Mouse (Mus musculus) testis, postnatal 14 days (tissue): ENCODE measurements around the gene Prdm16.
A peak's percentile ranks its signal among the peaks of the same experiment; 100 is the strongest.

Experiments
- DNase-seq: peaks from one replicate; pipeline ENCODE4 v3.0.0; 2021; ENCODE audit warnings: low spot score

The Prdm16 gene

DNA sequence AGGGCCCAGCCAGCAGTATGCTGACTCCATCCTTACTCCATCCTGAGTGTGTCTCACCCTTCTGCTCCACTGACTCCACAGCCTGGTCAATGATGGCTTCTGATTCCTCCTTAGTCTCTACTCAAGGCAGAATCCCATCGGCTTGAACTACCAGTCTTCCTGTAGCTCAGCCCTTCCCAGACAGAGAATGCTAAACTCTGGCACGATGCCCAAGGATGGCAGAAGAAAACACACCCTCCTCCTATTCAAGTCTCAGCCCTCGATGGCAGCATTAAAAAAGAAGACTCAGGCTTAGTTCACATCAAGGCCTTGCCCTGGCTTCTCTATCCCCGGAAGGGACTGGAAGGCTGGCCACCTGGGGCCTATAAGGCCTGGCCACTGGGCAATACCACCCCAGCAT lies 216.9 kb downstream of the Prdm16 start:
- DNase-seq, result no peak

DNA sequence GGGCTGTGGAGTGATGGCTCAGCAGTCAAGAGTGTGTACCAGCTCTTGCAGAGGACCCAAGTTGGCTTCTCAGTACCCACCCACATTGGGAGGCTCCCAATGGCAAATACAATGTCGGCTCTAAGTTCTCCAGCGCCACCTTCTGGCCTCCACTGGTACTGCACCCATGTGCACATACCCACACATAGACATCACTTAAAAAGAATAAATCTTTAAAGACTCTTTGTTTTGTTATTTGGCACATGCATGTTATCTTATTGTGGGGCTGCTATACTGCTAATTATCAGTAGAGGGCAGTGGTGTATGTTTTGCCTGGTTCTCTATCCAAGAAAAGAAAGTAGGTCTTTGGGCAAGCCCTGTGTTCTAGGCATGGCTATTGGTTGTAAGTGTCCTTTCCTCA lies 217.7 kb downstream of the Prdm16 start:
- peak; percentile 38 for DNase-seq

DNA sequence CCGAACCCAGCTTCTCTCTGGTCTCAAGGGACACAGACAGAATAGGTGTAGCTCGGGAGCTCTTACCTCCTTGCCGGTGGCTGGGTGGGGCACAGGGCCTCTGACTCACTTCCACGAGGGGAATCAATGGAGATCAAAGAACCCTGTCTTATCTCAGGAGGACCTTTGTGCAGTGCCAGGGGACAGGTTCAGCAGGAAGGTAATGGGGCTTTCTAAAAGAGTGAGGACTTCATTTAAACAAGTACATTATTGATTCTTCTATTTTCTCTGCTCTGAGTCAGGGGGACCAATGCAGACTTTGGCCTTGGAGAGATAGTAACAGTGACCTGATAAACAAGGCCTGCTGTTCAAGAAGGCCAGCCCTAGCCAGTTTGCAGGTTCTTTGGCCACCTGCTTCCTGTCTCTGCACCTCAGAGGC lies 218.3 kb downstream of the Prdm16 start:
- DNase-seq, result no peak

DNA sequence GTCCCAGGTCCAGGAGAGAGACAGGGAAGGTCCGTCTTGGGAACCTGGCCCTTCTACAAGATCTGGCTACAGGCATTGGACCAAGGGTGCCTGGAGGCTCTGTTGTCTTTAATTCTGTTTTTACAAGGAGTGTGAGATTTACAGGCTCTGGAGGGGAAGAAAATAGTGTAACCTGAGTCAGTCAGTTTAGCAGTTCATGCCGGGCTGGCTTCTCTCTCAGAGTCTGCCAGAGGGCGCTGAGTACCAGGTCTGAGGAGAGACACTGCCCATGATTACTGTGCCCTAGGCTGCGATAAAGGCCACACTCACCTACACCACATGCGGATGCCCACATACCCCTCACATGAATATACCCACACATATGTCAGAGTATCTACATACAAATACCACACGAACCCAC lies 219.9 kb downstream of the Prdm16 start:
- DNase-seq, result no peak

DNA sequence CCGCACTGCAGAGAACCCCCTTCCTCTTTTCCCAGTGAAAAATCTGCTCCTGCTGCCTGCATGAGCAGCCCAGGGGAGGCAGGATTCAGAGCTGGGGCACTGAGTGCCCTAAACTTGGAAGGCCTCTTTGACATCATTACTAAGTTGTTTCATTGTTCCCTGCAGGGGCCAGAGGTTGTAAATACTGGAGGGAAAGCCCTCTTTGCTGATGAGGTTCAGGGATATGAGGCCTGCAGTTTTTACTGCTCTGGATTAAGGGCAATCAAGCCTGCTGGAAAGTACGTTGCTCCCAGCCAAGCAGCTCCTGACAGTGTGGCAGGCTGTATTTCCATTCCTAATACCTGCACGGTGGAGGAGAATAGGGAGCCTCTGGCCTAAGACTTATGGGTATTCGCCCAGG lies 221.8 kb downstream of the Prdm16 start:
- DNase-seq, result no peak

DNA sequence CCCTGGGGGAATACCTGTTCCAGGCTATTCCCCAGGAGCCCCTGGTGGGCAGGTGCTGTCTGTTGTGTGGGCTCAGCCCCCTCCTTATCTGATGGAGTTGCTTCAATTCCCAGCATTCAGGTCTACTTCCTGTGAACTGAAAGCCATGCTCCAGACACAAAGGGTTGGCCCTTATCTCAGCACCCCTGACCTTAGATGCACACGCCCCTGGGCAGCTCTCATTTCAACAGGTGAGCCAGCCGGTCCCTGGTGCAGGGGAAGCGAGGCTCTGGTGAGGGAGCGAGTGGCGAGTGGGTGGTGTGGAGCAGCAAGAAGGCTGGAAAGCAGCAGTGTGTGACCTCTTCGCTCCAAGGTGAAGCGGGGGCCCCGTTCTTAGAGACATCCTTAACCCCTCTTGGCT lies 226.1 kb downstream of the Prdm16 start:
- no peak for DNase-seq

DNA sequence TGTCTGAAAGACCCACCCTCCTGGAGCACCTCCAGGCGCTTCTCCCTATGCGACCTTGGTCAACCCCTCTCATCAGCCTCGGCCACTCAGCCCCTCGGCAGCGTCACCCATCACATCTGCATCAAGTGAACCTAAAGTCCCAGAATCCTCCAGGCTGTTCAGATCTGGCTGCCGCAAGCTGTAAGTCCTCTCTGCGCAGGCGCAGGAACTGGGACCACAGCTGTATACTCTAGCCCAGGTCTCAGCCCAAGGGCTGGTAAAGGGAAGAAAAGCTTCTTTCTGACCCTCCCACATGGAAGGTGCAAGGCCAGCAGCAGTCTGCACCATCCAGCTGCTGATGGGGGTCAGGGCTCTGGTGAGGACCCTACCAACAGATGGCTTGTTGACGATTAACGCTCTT lies 226.8 kb downstream of the Prdm16 start:
- no peak for DNase-seq

DNA sequence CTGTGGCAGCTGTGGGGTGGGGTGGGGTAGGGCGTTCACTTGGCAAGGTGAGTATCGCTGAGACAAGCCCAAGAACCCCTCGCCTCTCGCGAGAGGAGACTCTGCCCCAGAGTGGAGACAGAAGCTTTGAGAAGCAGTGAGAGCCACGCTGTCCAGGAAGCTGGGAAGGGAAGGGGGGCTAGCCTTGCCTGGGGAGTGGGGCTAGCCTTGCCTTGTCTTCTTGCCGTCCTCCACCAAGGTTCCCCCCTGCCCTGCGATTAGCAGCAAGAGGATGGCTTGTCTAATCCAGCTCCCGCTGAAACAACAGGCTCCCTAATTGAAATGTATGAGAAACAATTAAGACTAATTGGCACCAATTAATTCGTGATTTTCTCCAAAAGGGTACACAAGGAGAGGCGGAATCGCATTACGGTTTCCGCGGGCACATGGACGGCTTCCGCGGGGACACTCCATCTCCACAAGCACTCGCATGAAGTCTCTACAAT lies 227.4 kb downstream of the Prdm16 start:
- no peak for DNase-seq

DNA sequence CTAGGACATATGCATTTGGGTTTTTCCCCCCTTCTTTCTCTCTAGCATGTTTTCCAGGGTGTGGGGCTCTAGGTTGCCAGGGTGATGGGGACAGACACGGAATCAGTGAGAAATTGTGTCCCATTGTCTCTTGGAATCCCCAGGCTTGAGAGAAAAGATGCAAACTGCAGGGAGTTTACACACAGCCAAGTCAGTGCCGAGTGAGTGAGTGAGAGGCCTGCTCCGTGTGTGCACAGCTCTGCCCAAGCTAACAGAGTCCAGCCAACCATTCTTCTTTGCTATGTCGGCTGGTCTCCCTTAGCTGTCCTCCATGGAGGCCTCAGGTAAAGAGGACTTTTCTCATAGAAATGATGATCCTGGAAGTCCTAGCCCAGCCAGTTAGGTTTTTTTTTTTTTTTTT lies 233.7 kb downstream of the Prdm16 start:
- no peak for DNase-seq

GRCm38 (mm10) chr4:154401982-154402932 lies 234.4 kb downstream of the Prdm16 start:
- no peak for DNase-seq

GRCm38 (mm10) chr4:154401379-154401778 lies 235.3 kb downstream of the Prdm16 start:
- DNase-seq, result no peak

- no peak for DNase-seq
Measured at GRCm38 (mm10) chr4:154400256-154401171, 236.2 kb downstream of the Prdm16 start.

DNA sequence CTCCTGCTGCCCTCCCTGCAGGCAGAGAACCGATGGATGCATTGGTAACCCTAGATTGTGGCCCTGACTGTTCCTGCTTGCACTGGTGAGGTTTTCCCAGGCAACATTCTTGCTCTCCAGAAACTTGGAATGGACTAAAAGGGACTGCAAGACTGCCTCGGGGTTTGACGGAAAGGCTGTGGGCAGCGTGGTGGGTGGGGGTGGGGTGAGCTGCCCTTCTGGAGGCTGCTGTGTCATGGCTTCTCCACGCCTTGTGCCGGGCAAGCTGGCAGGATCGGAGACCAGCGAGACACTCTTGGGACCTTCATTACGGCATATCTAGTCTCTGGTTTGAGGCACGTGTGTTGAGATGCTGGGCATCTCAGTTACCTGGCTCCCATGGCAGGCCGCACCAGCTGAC lies 237.0 kb downstream of the Prdm16 start:
- no peak for DNase-seq

GRCm38 (mm10) chr4:154396652-154397301 lies 239.9 kb downstream of the Prdm16 start:
- DNase-seq, result no peak

DNA sequence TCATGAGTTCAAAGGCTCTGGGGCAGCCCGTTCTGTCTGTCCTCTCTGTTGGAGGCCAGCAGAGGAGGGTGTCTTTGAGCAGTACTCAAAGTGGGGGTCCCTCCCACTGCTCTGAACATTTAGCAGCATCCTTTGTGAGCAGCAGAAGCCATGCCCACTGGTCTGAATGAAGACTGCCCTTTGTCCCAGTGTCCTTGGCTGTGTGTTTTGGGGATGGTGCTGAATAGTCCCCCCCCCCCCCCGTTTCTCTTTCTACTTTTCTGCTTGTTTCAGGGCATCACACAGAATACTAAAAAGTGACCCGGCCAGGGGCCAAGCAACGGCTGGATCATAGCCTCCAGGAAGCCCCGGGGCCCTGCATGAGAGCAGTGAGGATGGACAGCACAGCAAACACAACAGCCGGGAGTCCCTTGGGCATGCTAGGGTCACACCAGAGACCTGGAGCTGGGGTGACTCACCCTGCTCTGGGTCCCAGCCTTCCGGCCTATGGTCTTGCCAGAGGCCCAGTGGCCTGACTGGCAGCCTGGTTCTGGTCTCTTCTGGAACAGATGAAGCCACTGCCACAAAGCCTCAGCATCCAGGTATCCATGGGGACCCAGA lies 242.4 kb downstream of the Prdm16 start:
- DNase-seq, result no peak

DNA sequence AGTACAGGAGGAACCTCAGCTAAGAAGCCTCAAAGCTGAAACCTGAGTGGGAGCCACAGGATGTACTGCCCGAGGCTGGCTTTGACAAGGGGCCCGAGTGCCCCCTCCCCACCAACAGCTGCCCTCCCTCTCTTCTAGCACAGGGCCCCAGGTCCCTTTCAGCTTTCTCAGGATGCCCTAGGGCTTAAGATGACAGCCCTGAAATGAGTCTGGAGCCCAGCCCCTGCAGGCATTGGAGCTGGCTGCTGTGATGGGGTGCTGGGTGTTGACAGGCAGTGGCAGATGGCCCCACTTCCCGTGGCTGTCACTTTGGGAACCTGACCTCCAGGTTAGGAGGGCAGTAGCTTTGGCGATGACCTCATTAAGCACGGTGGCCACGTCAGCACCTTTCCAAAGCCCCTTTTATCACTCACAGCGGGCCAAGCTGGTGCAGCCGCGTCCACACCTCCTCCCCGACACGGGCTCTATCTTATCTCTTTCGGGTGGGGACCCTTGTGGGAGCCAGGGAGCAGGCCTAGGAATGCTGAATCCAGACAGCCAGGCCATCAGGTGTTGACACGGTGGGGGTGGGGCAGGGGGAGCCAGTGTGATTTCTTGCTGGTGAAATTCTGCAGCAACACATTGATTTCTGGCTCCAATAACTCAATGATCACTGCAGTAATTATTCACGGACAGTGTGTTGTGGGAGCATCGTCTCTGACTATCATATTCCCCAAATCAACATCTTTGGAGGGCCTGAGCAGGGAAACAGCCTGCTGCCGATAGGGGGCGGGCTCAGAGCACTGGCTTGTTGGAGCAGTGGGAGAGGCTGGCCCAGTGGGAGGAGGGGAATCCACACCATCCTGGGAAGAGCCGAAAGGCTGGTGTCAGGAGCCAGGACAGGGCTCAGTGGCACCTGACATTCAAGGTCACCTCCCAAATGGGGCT lies 243.2 kb downstream of the Prdm16 start:
- DNase-seq, result no peak

- DNase-seq, result no peak
Measured at GRCm38 (mm10) chr4:154392641-154393040, 244.0 kb downstream of the Prdm16 start.

GRCm38 (mm10) chr4:154390333-154391080 lies 246.2 kb downstream of the Prdm16 start:
- peak; percentile 24 for DNase-seq

DNA sequence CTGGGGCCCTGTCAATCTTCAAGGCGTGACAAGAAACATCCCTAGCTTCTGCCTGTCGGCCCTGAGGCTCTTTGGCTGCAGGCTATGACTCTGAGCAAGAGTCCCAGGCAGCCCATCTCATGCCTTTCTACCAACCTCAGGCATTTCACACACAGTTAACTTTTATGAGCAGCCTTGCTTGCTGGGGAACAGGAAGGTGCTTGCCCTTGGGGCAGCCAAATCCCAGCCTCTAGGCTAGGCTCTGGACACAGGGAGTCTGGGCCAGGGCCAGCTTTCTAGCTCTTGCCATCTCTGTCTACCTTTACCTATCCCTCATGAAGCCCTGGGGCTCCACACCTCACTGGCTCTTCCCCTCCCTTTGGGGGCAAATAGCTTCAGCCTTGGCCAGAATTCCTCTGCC lies 247.0 kb downstream of the Prdm16 start:
- DNase-seq, result peak; percentile 12

DNA sequence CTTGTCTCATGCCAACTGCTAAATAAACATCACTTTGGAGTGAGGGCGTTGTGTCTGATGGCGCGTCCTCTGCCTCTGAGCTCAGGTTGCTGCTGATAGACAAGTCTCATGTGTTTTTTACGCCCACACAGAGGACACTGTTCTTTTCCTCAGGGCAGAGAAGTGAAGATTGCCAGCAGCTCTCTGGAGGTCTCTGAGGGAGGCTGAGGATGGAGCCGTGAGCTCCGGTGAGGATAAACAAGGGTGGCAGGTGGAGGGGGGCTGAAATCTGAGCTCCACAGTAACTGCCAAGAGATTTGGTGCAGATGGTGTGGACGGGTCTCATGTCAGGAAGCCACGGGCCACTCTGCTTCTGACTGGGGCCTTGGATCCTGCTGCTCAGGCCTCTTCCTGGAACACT lies 249.9 kb downstream of the Prdm16 start:
- DNase-seq, result no peak
